Mouse (Mus musculus) kidney, postnatal 0 days (tissue): ENCODE results near the gene Rin1. TPM values are rescaled to one million over a fixed set of nuclear protein-coding genes. Genes with fewer than 3 reads are reported as not detected.
"Not testable (repeated sequence)": the region's sequence is repeated elsewhere in the genome, so short reads cannot be mapped to it uniquely, and the experiment has no call there.

Source experiments
- ATAC-seq: fragments of 200-750 bp; cut with Nextera tagmentation; replicated peaks from 2 replicates; pipeline ENCODE4 v1.8.0; 2017; ENCODE audit warnings: low read depth, moderate number of reproducible peaks, moderate TSS enrichment, moderate library complexity; ENCODE audit not compliant: low FRiP score
- DNase-seq: peaks from one replicate; pipeline ENCODE4 v3.0.0-alpha.2; 2016; ENCODE audit warnings: low spot score
- H3K27ac ChIP-seq: fragments of 300-500 bp; sonication (generic); 2 replicates; pipeline ENCODE4 v1.5.1; 2014; ENCODE audit warnings: mild to moderate bottlenecking
- H3K27me3 ChIP-seq: fragments of 300-500 bp; sonication (generic); 2 replicates; pipeline ENCODE4 v1.6.1; 2014; ENCODE audit warnings: low read length, mixed read lengths; ENCODE audit not compliant: insufficient read depth
- H3K36me3 ChIP-seq: fragments of 300-500 bp; sonication (generic); 2 replicates; pipeline ENCODE4 v1.6.1; 2014; ENCODE audit warnings: low read length, mixed read lengths; ENCODE audit not compliant: insufficient read depth
- H3K4me1 ChIP-seq: fragments of 300-500 bp; sonication (generic); replicated peaks from 2 replicates; pipeline ENCODE4 v1.6.1; 2014; ENCODE audit warnings: antibody characterized with exemption, low read length, mixed read lengths; ENCODE audit not compliant: insufficient read depth
- H3K4me2 ChIP-seq: fragments of 300-500 bp; sonication (generic); 2 replicates; pipeline ENCODE4 v1.6.1; 2014; ENCODE audit warnings: mild to moderate bottlenecking, low read length, moderate library complexity, mixed read lengths
- H3K4me3 ChIP-seq: fragments of 300-500 bp; sonication (generic); replicated peaks from 2 replicates; pipeline ENCODE4 v1.5.1; 2014; ENCODE audit warnings: low read depth, low read length
- H3K9ac ChIP-seq: fragments of 300-500 bp; sonication (generic); 2 replicates; pipeline ENCODE4 v1.6.1; 2014; ENCODE audit warnings: low read depth, low read length
- H3K9me3 ChIP-seq: fragments of 300-500 bp; sonication (generic); replicated peaks from 2 replicates; pipeline ENCODE4 v1.6.1; 2016; ENCODE audit warnings: low read length, inconsistent platforms, mixed read lengths
- CTCF ChIP-seq: IDR thresholded peaks from 2 replicates; pipeline ENCODE4 v1.5.1; 2016; ENCODE audit warnings: antibody characterized with exemption, low read depth, mild to moderate bottlenecking, moderate library complexity
- WGBS: fragments of 180-500 bp; shearing (Covaris S2); extraction: QIAGEN DNeasy Blood & Tissue Kit; methylation state at CpG from one replicate; pipeline ENCODE4 v1.1.7; 2014; 5-methylcytosine and 5-hydroxymethylcytosine counted together
- polyA plus RNA-seq: library from polyadenylated mRNA; unstranded; fragments of >200 nt; fragmentation: Nextera tagmentation; extraction: Ambion mirVana; gene quantifications from 2 replicates; pipeline ENCODE4 v1.2.1, GENCODE M21; 2015

Rin1 gene
- polyA plus RNA-seq = 2.8 and 3.2 TPM in 2 replicates

DNA sequence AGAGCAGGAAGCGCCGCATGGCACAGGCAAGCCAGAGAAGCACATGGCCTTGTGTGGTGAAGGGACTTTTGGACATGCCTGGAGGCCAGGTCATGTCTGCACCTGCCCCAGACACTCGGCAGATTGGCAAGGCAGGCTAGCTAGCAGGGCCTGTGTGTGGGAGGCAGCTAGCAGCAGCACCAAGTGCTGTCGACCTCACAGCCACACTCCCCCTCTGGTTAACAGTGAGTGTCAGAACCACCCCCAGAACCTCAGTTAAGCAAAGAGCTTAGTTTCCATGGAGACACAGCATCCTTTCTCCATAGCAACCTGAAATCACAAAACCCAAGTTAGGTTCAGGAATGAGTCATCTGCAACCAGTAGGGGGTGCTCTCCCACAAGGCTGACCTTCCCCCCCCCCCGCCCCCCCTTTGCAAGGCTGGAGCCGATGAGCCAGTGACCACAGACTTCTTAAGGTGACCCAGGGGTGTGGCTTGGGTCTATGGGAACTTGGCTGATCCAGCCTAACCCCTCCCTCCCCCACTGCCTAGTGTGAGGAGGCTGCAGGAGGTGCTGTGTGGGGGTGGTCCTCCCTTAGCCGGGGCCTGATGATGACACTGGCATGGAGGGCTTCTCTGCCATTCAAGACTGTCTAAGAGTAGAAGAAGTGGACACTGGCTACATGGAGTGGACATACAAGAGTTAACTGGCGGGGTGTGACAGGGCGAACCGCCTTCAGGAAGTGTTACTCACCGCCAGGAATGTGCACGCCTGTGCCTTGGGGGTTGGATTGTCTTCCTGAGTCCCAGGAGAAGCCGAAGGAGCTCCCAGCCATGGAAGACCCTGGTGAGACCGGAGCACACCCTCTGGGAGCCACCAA, at the start of gene Rin1:
Gene Rin1 (plus strand): TSS at position 435 of the 859 bp plus-strand sequence.
- WGBS = 12% methylated on average over 14 of the region's 14 CpGs
- Histone ChIP-seq H3K4me1 (peaks cover 16% of the 10 kb centered on the region), H3K36me3 (0 out of 2 replicates have a peak, but pooled peaks cover 22% of the 10 kb centered on the region), H3K27me3 (no peaks in the 10 kb centered on the region), H3K27ac (no peak within 1 kb of the TSS; the same call in 1 of the 2 replicates), H3K9ac (peak within 1 kb of the TSS; percentile 35; the same call in 1 of the 2 replicates), H3K9me3 (no peaks in the 10 kb centered on the region), H3K4me2 (peak within 1 kb of the TSS; percentile 54), H3K4me3 (peak within 1 kb of the TSS; percentile 22)
- DNase-seq (peak; percentile 81), ATAC-seq (peak; percentile 62)
- peak; percentile 75 for TF ChIP-seq CTCF

DNA sequence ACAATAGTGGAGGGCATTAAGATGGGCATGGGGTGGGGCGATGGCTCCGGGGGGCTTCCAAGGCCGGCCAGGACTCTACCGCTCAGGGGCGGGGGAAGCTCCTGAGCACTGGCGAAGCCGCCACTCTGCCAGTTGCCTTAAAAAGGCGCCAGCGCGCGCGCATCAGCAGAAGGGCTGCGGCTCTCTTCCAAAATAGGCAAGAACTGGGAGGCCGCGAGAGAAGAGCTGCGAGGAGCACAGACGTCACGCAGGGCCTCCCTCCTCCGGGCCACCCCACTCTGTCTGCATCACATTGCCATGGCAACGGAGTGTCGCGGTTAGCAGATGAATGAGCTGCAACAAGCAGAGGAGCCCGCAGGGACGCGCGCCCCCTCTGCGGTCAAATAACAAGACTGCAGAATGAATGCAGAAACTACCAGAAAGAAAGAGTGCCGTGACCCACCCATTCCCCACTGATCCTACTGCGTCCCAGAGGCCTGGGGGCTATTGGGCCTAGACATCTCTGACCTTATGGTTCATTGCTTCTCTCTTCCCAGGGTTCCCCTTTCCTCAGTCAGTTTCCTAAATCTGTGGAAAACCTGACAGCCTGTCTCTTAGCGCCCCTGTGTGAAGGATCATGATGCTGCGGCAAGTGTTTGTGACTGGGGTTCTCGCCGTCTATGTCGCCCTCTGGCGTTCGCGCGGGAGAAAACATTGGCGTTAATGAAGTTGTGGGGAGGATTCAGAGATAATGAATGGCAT, 48.4 kb upstream of the Rin1 start:
- Histone ChIP-seq H3K4me3 (no peak overlapping the region), H3K27me3 (no peaks in the 10 kb centered on the region), H3K9ac (no peak overlapping the region), H3K4me1 (no peaks in the 10 kb centered on the region), H3K4me2 (peak overlapping the region; percentile 35), H3K27ac (no peak overlapping the region), H3K36me3 (no peaks in the 10 kb centered on the region), H3K9me3 (no peaks in the 10 kb centered on the region)
- DNase-seq (peak; percentile 87), ATAC-seq (peak; percentile 72; the same call in 1 of the 2 replicates)
- WGBS = under 1% methylated on average over 39 of the region's 39 CpGs
- TF ChIP-seq CTCF = peak; percentile 91

DNA sequence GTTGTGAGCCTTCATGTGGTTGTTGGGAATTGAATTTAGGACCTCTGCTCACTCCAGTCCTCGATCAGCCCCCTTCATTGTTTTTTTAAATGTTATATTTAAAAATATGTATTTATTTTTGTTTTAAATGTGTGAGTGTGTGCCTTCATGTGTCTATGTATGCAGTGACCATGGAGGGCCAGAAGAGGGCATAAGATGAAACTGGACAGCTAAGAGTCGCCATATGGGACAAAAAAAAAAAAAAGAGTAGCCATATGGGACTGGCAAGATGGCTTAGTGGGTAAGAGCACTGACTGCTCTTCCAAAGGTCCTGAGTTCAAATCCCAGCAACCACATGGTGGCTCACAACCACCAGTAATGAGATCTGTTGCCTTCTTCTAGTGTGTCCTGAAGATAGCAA, 46.6 kb upstream of the Rin1 start:
- TF ChIP-seq CTCF = peak; percentile 38; the same call in 1 of the 2 replicates
- not testable (repeated sequence) for H3K27me3 ChIP-seq, DNase-seq, H3K36me3 ChIP-seq, ATAC-seq, H3K9ac ChIP-seq, H3K4me1 ChIP-seq, H3K4me2 ChIP-seq, H3K9me3 ChIP-seq, H3K4me3 ChIP-seq, H3K27ac ChIP-seq
- 47% methylated on average over 2 of the region's 2 CpGs for WGBS

DNA sequence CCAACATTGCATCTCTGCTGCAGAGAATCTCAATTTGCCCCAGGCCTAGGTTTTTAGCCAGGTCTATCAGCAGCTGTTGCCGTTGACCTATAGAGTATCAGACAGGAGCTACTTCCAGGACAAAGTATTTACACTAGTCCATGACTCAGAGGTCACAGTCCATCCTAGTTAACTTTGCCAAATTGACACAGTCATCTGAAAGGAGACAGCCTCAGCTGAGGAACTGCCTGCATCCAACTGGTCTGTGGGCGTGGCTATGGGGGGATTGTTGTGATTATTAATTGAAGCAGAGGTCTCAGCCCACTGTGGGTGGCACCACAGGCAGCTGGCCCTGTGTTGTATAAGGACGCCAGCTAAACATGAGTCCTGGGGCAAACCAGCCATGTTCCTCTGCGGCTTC, 45.4 kb upstream of the Rin1 start:
- DNase-seq = no peak
- no peak for TF ChIP-seq CTCF
- Histone ChIP-seq H3K4me1 (no peaks in the 10 kb centered on the region), H3K27ac (no peak overlapping the region), H3K9me3 (no peaks in the 10 kb centered on the region), H3K4me3 (no peak overlapping the region), H3K4me2 (no peak overlapping the region), H3K9ac (no peak overlapping the region), H3K27me3 (no peaks in the 10 kb centered on the region), H3K36me3 (no peaks in the 10 kb centered on the region)
- WGBS = 63% methylated on average over 4 of the region's 4 CpGs
- no peak for ATAC-seq

DNA sequence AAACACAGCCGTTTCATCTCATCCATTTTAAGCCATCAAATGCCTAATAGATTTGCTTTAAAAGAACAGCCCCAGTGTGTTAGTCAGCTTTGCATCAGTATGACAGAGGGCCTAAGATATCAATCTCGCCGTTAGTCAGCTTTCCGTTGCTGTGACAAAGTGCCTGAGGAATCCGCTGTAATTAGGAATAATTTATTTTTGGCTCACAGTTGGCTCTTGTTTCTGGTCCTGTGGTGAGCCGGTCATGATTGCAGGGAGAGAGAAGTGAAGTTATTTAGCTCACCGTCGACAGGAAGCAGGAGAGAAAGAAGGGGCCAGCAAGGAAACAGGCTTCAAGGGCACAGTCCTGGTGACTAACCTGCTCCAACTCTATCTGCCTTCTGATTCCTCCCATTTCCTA, 37.1 kb upstream of the Rin1 start:
- no peak for TF ChIP-seq CTCF
- Histone ChIP-seq H3K27ac (no peak overlapping the region), H3K36me3 (no peaks in the 10 kb centered on the region), H3K9me3 (no peaks in the 10 kb centered on the region), H3K4me2 (no peak overlapping the region), H3K4me1 (peaks cover 7% of the 10 kb centered on the region; the same call in 1 of the 2 replicates), H3K27me3 (no peaks in the 10 kb centered on the region), H3K9ac (no peak overlapping the region), H3K4me3 (no peak overlapping the region)
- ATAC-seq = no peak
- DNase-seq = no peak
- 53% methylated on average over 8 of the region's 8 CpGs for WGBS

DNA sequence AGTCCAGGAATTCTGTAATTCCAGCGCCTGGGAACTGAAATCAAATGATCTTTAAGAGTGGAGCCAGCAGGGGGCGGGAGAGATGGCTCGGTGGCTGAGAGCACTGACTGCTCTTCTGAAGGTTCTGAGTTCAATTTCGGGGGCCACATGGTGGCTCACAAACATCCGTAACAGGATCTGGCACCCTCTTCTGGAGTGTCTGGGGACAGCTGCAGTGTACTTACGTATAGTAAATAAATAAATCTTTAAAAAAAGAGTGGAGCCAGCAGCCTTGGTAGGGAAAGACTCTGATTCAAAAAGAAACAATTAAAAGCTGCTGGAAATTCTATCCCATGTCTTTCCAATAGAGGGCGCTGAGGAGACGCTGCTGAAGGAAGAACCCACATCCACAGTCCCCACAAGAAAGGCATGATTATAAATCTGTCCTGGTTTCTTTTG, 35.3 kb upstream of the Rin1 start:
- H3K4me2 ChIP-seq = no peak overlapping the region
- H3K4me3 ChIP-seq = no peak overlapping the region
- H3K9ac ChIP-seq = no peak overlapping the region
- WGBS = 14% methylated on average over 8 of the region's 8 CpGs
- DNase-seq = peak; percentile 81
- H3K4me1 ChIP-seq = peaks cover 7% of the 10 kb centered on the region; the same call in 1 of the 2 replicates
- TF ChIP-seq CTCF = peak; percentile 73
- no peak for ATAC-seq
- no peaks in the 10 kb centered on the region for H3K9me3 ChIP-seq
- no peak overlapping the region for H3K27ac ChIP-seq
- H3K27me3 ChIP-seq = no peaks in the 10 kb centered on the region
- H3K36me3 ChIP-seq = no peaks in the 10 kb centered on the region
